Mouse (Mus musculus): ENCODE measurements around the gene 1500011B03Rik. TPM values are rescaled to one million over a fixed set of nuclear protein-coding genes. Genes with fewer than 3 reads are reported as not detected.
A peak's percentile ranks its signal among the peaks of the same experiment; 100 is the strongest.
"Not testable (repeated sequence)": the region's sequence is repeated elsewhere in the genome, so short reads cannot be mapped to it uniquely, and the experiment has no call there.

The 1500011B03Rik gene
- 10 to 100 TPM; 23.1 to 36.6 TPM for total RNA-seq (2021)
- polyA plus RNA-seq (2012; rRNA removed) = 29.7 and 30.6 TPM in 2 replicates
- long read RNA-seq, transcript 1500011B03Rik-203 (2 exons, 1,333 nt) = minor isoform, 5 of 19 reads
- long read RNA-seq, transcript 1500011B03Rik-201 (2 exons, 579 nt) = major isoform, 10 of 19 reads
- long read RNA-seq, partial matches to known transcripts = 0 of 19 reads
- long read RNA-seq, other reads (novel, unspliced or antisense) = 1 of 19 reads

DNA sequence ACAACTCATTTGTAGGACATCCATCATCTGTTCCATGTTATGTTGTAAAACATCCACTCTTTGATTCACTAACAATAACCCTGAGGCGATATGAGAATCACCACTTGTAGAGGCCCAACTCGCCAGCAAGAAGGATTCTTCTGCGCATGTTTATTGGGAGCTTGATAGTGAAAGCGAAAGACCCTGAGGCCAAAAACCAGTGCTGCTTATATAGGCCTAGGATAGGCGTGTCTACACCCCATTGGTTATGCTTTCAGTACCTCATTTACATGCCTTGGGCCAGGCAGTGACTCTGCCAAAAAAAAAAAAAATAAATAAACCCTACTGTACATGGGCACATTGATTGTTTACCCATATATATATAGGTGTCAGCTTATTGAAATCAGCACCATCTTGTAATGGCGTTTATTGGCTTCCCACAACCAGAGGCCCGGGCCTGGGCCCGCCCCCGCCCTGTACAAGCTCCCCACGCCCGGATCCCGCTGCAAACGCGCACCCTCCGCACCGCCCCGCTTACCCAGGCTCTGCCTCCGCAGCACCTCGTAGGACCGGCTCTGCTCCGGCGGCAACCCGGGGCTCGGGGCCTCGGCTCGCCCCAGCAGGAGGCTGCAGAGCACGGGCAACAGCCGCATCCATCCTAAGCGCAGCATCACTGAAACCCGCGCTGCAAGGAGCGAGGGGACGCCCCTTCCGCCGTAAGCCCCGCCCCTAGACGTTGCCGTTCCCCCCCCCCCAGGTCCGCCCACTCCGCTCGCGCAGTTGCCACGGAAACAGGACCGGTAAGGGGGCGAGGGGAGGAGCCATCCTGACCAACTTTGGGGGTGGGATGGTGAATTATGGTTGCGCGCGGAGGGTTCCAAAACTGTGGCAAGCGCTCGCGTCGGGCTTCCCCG is at the start of gene 1500011B03Rik:
TSS of gene 1500011B03Rik (minus strand) at position 673 of the 893 bp plus-strand sequence.
- peak; percentile 77 for DNase-seq

DNA sequence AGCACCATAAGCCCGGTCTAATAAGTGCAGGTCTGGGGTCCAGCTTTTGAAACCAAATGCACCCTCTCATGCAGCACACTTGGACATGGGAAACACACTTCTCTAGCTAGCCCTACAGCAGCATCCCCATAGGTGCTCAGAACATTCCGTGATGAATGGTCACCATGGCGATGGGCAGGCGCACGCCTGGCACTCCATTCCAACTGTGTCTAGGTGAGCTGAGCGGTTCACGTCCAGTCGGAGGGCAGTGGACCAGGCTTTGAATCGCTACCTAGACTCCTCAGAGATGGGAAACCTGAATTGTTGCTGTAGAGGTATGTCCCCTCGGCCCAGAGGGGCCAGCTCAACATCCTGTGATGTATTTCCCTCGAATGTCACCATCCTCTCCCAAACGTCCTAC is 42.0 kb upstream of the 1500011B03Rik start:
- no peak for DNase-seq

DNA sequence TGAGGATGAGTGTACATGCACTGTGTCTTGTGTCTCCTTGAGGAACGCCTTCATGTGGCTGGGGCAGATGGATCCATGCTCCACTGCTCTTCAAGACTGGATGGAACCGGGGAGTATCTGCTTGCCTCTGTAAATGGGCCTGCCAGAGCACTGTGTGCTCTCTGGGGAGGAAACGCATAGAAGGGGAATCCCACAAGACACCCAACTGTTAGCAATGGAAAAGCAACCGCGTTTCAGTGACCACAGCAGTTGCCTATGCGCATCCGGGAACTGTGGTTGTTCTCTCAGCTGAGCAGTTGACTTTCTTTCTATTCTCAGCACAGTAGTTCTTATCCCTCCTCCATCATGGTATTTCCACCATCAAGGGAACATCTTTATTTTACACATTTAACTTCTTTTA is 41.5 kb upstream of the 1500011B03Rik start:
- DNase-seq = no peak

DNA sequence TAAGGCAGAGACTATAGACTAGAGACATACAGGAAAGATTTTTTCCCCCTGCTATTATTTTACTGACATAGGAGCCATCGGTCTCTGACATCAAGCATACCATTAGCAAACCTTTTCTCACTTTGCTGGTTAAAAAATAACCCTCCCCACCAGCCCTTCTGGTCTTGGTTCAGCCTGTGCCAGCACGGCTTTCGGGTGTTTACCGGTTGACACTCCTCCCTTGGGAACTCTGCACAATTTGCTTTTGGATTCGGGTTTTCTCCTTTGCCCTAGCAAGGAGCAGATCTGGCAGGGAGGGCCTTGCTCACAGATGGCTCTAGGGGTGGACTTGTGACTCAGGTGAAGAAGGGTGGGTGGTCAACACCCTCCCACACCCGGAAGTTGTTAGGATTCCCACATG is 38.5 kb upstream of the 1500011B03Rik start:
- no peak for DNase-seq

- DNase-seq = peak; percentile 66
These were observed 36.0 kb upstream of the 1500011B03Rik start for GRCm38 (mm10) chr5:114859253-114859652.

DNA sequence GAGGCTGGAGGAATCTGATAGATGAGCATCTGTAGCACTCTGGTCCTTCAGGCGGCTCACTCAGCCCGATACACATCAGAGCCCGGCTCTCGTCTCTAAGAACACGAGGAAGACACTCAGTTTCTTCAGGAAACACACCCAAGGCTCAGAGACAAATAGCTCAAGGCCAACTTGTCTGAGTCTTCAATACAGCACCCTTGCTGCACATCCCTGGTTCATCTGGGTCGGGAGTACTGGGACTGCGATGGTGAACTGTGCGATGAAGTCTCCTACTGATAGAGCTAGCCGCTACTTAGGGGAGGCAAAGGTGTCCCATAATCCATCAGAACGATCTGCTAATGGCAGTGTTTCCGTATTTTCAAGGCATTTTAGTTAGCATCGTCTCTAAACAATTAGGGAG is 35.3 kb upstream of the 1500011B03Rik start, which contains the start of gene Gm9936:
TSS of gene Gm9936 (minus strand) at position 101 of the 400 bp plus-strand sequence.
- DNase-seq = no peak

GRCm38 (mm10) chr5:114853364-114853763 is 30.1 kb upstream of the 1500011B03Rik start, which contains the start of gene 4930519G04Rik:
Gene 4930519G04Rik, plus strand, starts transcription at chr5:114853664.
- not testable (repeated sequence) for DNase-seq

GRCm38 (mm10) chr5:114851565-114852236 is 28.4 kb upstream of the 1500011B03Rik start:
- no peak for DNase-seq

DNA sequence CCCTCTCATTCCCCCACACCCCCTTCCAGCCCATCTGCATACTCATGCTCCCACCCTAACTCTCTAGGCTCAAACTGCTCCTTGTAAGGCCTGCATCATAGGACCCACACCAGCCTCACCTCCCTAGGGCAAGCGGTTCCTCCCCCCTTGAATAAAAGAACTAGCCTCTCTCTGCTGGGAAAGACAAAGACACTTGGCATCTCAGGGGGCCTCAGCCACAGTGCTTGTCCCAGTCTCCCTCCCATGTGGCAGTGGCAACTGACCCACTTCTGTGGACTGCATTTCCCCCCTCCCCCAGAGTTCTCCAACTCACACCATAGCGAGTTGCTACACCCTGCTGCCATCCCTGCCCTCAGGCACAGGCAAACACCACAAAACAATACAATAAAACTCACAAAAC is 21.1 kb upstream of the 1500011B03Rik start:
- not testable (repeated sequence) for DNase-seq

GRCm38 (mm10) chr5:114842674-114843073 is 19.4 kb upstream of the 1500011B03Rik start:
- no peak for DNase-seq

DNA sequence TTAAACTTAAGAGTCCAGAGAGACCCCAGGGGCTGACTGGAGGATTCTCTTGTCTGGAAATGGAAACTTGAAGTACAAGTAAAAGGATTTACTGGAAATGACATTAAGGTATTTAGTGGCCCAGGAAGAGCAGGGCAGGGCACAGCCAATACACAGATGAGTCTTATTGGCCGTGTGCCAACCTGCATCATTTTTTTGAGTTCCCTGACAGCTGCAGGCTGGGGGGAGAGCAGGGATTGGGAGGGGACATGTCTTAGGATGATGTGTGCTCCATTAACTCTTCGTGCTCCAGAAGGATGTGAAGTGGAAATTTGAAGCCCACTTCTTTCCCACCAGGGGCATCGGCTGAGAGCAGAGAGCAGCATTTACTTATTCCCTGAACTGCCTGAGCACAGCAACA is 18.9 kb upstream of the 1500011B03Rik start:
- DNase-seq = not testable (repeated sequence)

GRCm38 (mm10) chr5:114840481-114840880 is 17.2 kb upstream of the 1500011B03Rik start:
- not testable (repeated sequence) for DNase-seq

GRCm38 (mm10) chr5:114836886-114837285 is 13.6 kb upstream of the 1500011B03Rik start:
- no peak for DNase-seq

DNA sequence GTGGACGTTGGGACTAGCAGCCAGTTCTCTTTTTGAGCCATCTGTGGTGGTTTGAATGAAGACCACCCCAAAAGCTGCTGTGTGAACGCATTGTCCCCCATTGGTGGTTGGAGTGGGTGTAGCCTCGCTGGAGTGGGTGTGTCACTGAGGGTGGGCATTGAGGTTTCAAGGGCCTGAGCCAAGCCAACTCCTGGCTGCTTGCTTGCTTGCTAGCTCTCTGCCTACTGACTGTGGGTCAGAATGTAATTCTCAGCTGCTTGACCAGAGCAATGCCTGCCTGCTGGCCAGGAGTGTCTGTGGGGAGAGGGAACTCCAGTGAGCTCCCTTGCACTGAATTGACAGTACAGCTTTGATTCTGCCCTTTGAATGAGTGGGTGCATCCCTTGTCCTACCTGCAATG is 6.5 kb upstream of the 1500011B03Rik start:
- DNase-seq = no peak

DNA sequence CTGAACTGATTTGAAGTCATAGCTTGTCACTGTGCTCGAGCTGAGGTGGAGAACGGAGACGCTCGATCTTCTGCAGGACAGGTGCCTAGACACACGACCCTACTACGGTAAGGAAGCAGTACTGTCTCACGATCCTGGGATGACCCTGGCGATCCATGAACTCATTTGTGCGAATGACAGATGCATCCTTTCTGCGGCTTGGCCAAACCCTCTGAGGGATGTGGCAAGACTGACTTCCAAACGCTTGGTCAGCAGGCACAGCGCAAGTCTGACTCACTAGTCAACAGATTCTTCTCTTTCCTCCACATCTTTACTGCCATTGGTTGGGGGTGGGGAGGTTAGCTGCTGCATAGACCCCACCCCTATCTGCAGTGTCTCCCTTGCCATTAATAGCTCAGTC is 4.2 kb upstream of the 1500011B03Rik start:
- DNase-seq = peak; percentile 52

- DNase-seq = peak; percentile 67
These were observed 2.9 kb upstream of the 1500011B03Rik start for GRCm38 (mm10) chr5:114825978-114826691.

DNA sequence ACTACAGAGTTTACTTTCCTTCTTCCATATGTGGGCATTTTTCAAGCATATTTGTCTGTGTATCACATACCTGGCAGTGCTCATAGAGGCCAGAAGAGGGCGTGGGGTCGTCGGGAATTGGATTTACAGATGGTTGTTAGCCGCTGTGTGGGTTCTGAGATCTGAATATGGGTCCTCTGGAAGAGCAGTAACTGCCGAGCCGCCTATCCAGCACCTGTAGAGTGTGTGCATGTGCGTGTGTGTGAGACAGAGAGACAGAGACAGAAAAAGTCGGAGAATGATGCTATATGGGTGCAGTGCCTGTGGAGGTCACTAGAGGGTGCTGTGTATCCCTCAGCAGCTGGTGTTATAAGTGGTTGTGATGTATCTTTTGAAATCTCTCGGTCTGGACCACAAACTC is 929 bp upstream of the 1500011B03Rik start:
- DNase-seq = peak; percentile 34

DNA sequence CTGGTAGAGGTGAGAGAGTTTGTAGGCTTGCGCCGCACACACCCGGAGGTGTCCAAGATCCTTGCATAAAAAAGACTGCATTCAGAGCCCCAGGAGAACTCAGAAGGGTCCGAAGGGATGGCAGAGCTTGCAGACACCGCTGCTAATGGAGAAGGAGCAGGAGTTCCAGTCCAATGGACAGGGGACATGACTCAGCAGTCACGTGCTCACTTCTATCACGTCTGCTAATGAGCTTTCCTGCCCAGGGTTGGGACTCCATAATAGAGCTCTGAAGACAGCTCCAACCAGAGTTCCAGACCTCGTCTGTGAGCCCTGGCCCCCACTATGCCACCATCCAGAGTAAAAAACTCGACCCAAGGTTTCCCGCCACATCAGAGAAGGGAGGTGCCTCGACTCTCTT is 5.1 kb downstream of the 1500011B03Rik start:
- DNase-seq = no peak

DNA sequence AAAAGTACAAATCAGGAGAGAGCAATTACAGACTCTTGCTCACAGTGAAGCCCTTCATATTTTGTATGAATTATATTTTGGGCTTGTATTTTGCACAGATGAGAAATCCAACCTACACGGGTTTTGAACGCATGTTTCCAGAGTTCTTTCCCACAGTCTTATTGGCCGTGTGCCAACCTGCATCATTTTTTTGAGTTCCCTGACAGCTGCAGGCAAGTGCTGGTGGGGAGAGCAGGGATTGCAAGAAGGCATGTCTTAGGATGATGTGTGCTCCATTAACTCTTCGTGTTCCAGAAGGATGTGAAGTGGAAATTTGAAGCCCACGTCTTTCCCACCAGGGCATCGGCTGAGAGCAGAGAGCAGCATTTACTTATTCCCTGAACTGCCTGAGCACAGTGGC is 6.7 kb downstream of the 1500011B03Rik start:
- DNase-seq = no peak

DNA sequence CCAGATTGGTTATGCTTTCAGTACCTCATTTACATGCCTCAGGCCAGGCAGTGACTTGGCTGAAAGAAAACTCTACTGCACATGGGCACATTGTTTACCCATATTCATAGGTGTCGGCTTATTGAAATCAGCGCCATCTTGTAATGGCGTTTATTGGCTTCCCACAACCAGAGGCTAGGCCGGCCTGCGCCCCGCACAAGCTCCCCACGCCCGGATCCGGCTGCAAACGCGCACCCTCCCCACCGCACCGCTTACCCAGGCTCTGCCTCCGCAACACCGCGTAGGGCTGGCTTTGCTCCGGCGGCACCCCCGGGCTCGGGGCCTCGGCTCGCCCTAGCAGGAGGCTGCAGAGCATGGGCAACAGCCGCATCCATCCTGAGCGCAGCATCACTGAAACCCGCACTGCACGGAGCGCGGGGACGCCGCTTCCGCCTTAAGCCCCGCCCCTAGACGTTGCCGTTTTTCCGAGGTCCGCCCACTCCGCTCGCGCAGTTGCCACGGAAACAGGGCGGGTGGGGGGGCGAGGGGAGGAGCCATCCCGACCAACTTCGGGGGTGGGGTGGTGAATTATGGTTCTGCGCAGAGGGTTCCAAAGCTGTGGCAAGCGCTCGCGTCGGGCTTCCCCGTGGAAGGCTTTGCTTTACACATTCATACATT is 9.6 kb downstream of the 1500011B03Rik start:
- DNase-seq = peak; percentile 91

- no peak for DNase-seq
These were observed 13.4 kb downstream of the 1500011B03Rik start for GRCm38 (mm10) chr5:114809826-114810225.
